Mouse (Mus musculus) myocyte (in vitro differentiated cells): ENCODE measurements around the gene Htr1d.

Source experiments
- CEBPB ChIP-seq: IDR thresholded peaks from 2 replicates; pipeline ENCODE4 v1.6.1; 2011; ENCODE audit warnings: mild to moderate bottlenecking, moderate library complexity; ENCODE audit not compliant: poor library complexity, insufficient read depth, severe bottlenecking
- E2F4 ChIP-seq: IDR thresholded peaks from one replicate; pipeline ENCODE4 v1.6.1; 2011; ENCODE audit warnings: mild to moderate bottlenecking, control low read depth, moderate library complexity; ENCODE audit not compliant: insufficient read depth
- MAX ChIP-seq: IDR thresholded peaks from one replicate; pipeline ENCODE4 v1.6.1; 2011; ENCODE audit warnings: low read depth, mild to moderate bottlenecking, control low read depth
- POLR2A ChIP-seq: IDR thresholded peaks from one replicate; pipeline ENCODE4 v1.6.1; 2011; ENCODE audit warnings: low read depth, mild to moderate bottlenecking, control low read depth, moderate library complexity; ENCODE audit not compliant: insufficient read length
- POLR2AphosphoS2 ChIP-seq: IDR thresholded peaks from one replicate; pipeline ENCODE4 v1.6.1; 2011; ENCODE audit warnings: low read depth, control low read depth; ENCODE audit not compliant: insufficient read length
- TCF12 ChIP-seq: IDR thresholded peaks from one replicate; pipeline ENCODE4 v1.6.1; 2011; ENCODE audit warnings: mild to moderate bottlenecking, control low read depth; ENCODE audit not compliant: poor library complexity, insufficient read depth, severe bottlenecking
- USF1 ChIP-seq: IDR thresholded peaks from one replicate; pipeline ENCODE4 v1.6.1; 2011; ENCODE audit warnings: low read depth, mild to moderate bottlenecking, control low read depth, moderate library complexity

DNA sequence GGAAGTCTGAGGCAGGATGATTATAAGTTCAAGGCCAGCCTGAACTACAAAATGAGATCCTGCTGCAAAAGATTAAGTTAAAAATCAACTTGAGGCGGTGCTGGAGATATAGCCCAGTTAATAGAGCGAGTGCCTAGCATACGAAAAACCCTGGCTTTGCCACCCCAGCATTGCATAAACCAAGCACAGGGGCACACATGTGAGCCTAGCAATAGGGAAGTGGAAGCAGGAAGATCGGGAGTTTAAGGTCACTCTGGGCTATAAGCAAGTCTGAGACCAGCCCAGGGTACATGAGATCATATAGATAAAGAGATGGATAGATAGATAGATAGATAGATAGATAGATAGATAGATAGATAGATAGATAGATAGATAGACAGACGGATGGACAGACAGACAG is 26.5 kb downstream of the Htr1d start:
- TF ChIP-seq E2F4 (no peak), MAX (no peak), CEBPB (no peak), POLR2A (no peak), USF1 (no peak), POLR2AphosphoS2 (no peak), TCF12 (no peak)
